Mouse (Mus musculus): ENCODE results near the gene Ubxn1.

DNA sequence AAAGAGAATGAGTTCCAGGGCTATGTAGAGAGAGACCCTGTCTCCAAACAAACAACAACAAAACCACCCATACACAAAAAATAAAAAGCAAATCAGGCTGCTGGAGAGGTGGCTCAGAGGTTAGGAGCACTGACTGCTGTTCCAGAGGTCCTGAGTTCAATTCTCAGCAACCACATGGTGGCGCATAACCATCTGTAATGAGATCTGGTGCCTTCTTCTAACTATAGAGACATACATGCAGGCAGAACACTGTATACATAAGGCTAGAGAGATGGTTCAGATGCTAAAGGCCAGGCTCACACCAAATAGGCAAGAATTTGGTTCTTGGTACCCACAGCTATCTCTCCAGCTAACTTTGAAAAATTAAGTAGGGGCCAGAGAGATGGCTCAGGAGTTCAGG is 12.3 kb upstream of the Ubxn1 start:
- TF ChIP-seq EP300 (IDR thresholded peaks at IDR 0.05; ENCODE audit: low read depth) (no peak), CTCF (IDR thresholded peaks at IDR 0.05; ENCODE audit: low read depth) (peak; percentile 76)

All from liver, postnatal 0 days (tissue).